In genomic region chr16:87670091-87670820, GRCm38 (mm10) we compare ENCODE assay signal across 11 mouse cellular contexts.
"Had no signal": no experiment of that assay in that cellular context is flagged by ENCODE, and none has a peak within 500 bp of the region (broad histone marks: within the 10 kb centered on the region; RNA-seq: fewer than 3 reads in every experiment).

No protein-coding gene starts in this region.

- H3K27me3 ChIP-seq: limb, embryonic 12.5 days; liver, embryonic 13.5 days; neural tube, embryonic 15.5 days had no signal

- H3K36me3 ChIP-seq: limb, embryonic 12.5 days; liver, embryonic 13.5 days; neural tube, embryonic 15.5 days had no signal

- H3K4me1 ChIP-seq: limb, embryonic 12.5 days; liver, embryonic 13.5 days had no signal

- H3K27ac ChIP-seq: layer of hippocampus, adult 2 months; limb, embryonic 12.5 days; liver, embryonic 13.5 days; neural tube, embryonic 15.5 days; stomach, postnatal 0 days had no signal

- H3K9ac ChIP-seq: limb, embryonic 12.5 days; liver, embryonic 13.5 days; neural tube, embryonic 15.5 days had no signal

- H3K4me3 ChIP-seq: layer of hippocampus, adult 2 months; limb, embryonic 12.5 days; liver, embryonic 13.5 days; myocyte; neural tube, embryonic 15.5 days had no signal

- DNase-seq: liver; liver, embryonic 13.5 days; lung, adult 18-20 months; midbrain, embryonic 14.5 days; right cerebral cortex, adult 18-20 months; right cerebral cortex, postnatal 25 days had no signal
